Mouse (Mus musculus) spleen, embryonic (tissue): ENCODE measurements at regions not wholly inside any gene's neighbourhood (a gene's known extent, or its start where the extent isn't known, plus 50 kb on each side); places are given as distances from the start of the nearest gene placed in this dataset.

Experiments
- CTCF ChIA-PET: fragments of 350-600 bp; sonication (Branson Sonifier 250); formaldehyde crosslinking; loops from one replicate; lab custom pipeline; 2022; lab: Charles Lee

DNA sequence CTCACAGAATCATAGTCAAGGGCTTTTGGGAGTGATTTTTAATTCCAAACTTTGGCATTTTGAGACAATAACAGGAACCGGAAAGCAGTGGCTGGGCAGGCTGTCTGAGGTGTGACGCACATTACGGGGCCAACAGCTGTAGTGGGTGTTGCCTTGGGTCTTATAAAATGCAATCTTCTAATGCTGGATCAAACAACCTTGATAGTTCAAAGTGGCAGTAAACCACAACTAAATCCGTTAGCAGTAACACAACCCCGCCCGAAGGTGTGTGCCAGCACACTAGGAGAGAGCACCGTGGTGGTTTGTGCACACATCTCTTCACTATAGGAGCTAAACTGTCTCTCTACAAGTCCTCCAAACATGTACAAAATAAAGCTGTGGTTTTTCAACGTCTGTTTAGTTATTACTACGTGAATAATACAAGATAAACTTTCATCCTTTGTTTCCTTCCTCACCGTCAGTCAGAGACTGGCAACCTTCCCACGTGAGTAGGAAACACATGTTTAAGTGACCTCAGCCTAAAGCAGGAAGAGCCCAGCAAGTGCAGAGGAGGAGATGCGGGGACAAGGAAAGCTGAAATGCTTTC, 72.0 kb upstream of the Dph5 start:
- CTCF ChIA-PET: no interaction called here

DNA sequence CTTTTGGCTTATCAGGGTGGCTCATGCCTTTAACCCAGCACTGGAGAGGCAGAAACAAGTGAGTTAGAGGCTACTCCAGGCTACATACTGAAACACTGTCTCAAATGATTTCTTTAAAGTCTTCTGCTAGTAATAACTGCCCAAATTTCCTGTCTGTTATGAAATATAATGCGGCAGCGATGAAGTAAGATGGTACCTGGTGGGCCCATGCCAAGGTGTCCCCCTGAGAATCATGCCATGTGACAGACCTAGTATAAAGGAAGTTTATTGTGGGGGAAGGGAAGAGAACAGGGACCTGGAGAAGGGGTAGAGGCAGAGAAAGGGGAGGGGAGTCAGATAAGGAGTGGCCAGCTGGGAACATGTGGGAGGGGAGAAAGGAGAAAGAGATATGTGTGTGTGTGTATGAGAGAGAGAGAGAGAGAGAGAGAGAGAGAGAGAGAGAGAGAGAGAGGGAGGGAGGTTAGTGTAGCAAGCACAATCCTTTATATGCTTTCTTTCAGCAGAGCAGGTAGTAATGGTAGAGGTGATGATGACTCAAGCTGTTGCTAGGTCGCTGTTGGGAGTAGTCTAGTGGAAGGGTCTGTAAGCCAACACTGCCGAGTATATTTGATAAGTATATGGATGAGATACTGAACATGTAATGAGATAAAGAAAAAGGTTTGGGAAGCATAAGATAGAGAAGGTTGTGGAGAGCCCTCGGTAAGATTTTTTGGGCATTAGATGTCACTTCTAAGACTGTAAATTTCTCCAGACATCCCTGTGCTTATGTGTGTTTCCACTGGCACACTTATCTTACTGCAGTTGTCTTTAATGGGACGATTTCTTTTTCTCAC, 71.1 kb upstream of the Dph5 start:
- CTCF ChIA-PET: no interaction called here

DNA sequence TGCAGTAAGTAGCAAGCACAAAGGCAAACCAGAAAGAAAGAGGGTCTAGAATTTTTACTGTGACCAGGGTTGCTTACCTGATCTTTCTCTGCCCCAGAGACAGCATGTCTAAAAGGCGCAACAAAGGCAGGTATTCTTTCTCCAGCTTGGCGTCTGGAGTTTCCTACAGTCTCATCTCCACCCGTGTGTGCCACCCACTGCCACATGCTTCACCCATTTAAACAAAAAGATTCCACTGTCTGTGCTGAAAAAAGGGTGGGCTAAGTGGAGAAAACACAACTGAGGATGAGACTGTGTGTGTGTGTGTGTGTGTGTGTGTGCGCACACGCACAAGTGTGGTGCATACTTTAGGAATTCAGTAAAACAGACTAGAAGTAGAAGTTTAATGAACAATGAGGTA, 69.9 kb upstream of the Dph5 start:
- CTCF ChIA-PET: interaction anchor here (0.7 to 1.1 kb wide), 2 partner anchors 13 to 76 kb away, joined by 3 to 7 read pairs; no protein-coding TSS in a partner anchor

DNA sequence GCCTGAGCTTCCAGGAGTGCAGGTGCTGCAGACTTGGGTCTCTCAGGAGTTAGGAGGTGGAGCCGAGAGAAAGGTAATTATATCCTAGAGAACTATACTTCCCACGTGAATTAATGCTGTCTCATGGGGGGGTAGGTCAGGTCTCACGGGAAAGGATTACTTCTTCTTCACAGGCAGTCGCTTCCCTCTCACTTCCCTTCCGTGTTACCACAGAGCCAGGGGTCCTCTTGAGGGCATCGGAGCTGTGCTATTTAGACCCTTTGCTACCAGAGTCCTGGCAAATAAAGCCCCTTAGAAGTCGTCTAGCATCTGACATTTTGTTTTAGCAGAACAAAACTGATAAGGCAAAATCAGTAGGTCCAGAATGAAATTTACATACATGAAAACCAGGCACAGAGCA, 68.9 kb upstream of the Dph5 start:
- CTCF ChIA-PET: interaction anchor here (0.6 to 1.1 kb wide), 2 partner anchors 10 to 14 kb away, joined by 3 read pairs; no protein-coding TSS in a partner anchor

DNA sequence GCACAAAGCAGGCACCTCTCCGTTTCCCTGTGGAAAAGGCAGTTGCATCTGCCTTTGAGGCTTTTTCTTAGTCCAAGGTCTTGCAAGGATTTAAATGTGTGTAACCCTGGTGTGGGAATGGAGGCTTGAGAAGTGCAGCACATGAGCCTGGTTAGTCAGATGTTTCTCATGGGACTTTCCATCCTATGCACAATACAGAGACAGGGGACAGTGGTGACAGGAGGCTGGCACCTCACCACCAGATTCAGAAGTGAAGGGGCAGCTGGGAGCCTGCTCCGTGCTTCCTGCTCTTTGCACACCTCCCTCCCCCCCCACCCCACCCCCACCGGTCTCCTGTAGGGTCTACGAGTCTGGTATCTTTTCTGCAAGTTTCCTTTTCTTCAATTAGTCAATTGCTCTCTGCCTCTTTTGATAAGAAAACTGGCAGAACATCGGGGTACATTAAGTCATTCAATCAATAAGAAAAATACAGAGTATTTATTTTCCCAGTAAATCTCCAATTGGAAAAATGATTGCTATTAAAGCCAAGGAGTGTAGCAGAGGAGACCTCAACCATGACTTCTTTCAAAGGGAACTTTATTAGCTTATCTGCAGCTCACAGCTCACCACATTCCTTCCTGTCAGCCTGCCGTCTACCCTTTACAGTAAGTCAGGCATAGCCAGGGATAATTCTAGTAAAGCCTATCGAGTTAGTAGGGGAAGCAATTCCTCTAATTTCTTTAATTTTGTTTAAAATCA, 68.1 kb upstream of the Dph5 start:
- CTCF ChIA-PET: no interaction called here

DNA sequence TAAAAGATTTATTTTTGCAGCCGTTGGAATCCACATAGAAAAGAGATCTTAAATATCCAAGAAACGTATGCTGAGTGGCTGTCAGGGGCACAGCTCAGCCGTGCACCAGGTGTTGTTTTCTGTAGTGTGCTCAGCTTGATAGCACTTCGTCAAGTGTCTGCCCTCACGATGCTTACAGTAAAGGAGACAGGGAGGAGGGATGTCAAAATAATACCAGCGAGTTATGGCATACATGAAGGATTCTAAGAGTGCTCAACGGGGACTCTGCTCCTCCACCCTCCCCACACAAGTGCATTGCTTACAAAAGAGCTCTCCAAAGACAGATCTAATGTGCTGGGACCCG, 67.5 kb upstream of the Dph5 start:
- CTCF ChIA-PET: no interaction called here

DNA sequence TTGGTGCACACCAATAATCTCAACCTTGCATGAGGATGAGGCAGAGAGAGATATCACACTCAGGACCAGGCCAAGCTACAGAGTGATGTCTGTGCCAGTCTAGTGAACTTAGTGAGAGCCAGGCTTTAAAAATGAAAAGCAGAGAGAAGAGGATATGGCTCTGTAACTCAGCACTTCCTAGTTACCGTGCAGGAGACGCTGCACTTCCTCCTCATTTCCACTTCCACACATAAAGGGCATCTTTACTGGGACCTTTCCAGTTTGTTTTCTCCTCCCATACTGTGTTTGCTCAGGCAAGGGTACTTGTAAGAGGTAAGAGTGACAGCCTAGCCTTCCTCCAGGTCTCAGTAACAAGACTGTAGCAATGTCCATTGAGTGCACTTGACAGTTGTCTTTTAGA, 66.0 kb upstream of the Dph5 start:
- CTCF ChIA-PET: interaction anchor here (1.0 kb wide), 1 partner anchor 27 kb away, joined by 4 read pairs; no protein-coding TSS in a partner anchor

DNA sequence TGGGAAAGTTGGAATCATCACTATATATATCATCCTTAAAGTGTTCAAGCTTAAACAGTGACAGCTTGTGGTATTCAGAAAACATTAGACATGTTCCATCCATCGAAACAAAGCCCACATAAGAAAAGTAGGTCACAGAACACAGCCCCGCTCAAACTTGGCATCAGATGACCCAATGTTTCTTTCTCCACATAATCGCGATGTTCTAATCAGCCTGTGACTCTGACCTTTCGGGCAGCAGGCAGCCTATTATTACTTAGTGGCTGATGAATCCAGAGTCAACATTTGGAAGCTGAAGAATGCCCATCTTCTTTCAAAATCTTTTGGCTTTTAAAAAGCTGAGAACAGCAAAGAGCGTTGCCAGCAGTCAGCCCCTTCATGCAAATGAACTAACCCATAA, 65.1 kb upstream of the Dph5 start:
- CTCF ChIA-PET: no interaction called here

DNA sequence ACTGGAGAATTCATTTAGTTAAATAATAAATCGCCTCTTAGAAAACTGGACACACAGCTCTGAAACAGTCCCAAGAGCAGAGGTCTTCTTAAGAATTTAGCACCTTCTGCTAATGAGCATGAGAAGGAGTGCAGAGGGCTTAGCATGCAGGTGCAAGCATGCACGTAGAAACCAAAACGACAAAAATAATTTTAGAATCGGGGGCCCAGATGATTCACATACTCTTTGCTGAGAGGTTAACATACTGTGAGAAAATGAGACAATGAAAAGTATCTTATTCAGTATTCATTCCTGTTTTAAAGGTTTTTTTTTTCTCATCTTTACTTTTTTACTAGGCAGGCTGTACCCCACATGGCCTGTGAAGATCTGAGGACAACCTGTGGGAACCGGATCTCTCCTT, 63.9 kb upstream of the Dph5 start:
- CTCF ChIA-PET: no interaction called here

DNA sequence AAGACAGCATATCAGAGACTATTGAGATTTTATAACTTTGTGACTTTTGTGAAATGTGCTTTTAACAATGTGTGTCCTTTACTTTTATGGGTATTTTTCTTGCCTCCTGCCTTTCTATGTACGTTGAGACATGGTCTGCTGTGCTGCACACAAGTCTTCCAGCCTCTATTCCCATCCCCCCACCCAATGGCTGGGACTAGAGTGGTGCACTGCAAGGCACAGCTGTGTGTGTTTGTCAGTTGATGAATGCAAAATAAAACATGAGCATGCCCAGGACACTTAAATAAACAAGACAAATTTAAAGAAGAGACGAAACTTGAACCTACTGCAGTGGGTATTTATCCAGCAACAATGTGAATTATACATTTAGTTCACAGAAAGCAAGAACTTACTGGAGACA, 62.8 kb upstream of the Dph5 start:
- CTCF ChIA-PET: no interaction called here

DNA sequence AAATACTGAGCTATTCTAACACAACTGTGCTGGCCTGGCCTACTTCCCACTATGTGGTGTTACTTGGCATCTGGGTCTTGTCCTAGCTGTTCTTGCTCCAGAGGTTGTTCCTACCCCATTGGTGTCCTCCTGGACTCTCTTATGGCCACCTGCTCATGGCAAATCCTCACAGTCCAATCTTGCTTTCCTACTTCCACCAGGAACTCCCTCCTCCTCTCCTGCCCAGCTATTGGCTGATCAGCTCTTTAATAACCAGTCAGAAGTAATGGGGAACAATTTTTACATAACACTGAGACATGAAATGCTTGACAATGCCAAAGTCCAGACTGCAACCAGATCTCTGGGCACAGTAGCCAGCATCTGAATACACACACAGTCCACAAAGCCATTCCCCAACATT, 52.3 kb upstream of the Dph5 start:
- CTCF ChIA-PET: no interaction called here

DNA sequence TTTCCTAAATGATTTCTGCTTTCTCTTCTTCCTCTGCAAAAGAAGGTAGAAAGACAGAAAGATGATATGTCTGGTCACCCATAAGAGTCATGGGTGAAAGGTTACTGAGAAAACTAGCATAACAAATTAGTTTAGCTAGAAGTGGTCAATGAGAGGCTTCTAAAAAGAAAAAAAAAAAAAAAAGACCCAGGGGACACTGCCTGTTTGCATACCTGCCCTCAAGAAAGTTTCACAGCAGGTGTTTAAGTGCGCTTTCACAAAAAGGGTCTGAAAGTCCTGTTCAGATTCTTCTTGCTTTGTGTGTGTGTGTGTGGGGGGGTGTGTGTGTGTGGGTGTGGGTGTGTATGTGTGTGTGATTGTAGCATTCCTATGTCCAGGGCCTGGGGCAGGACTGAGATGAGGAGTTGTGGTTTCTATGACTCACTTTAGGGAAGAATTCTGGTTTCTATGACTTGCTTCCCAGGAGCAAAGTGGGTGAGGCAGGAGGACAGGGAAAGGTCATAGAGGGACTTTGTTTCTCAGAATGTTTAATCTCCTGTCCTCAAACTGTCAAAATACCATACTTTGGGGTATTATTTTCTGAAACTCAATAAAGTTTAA, 49.9 kb upstream of the Dph5 start:
- CTCF ChIA-PET: no interaction called here
